Mouse (Mus musculus) embryonic facial prominence, embryonic 14.5 days (tissue): Measurements from ENCODE around the gene Bdkrb2. TPM values are rescaled to one million over a fixed set of nuclear protein-coding genes. Genes with fewer than 3 reads are reported as not detected.
A peak's percentile ranks its signal among the peaks of the same experiment; 100 is the strongest.

Source experiments
- ATAC-seq: fragments of 200-750 bp; cut with Nextera tagmentation; 2 replicates; pipeline ENCODE4 v1.8.0; 2017; ENCODE audit warnings: low read depth, moderate number of reproducible peaks, moderate TSS enrichment
- DNase-seq: peaks from one replicate; pipeline ENCODE4 v3.0.0-alpha.2; 2015; ENCODE audit warnings: low spot score
- H3K27ac ChIP-seq: fragments of 300-500 bp; sonication (generic); replicated peaks from 2 replicates; pipeline ENCODE4 v1.5.1; 2014; ENCODE audit warnings: low read depth, mild to moderate bottlenecking, low read length, moderate library complexity
- H3K27me3 ChIP-seq: fragments of 300-500 bp; sonication (generic); replicated peaks from 2 replicates; pipeline ENCODE4 v1.6.1; 2014; ENCODE audit warnings: low read length; ENCODE audit not compliant: control insufficient read depth, insufficient read depth
- H3K36me3 ChIP-seq: fragments of 300-500 bp; sonication (generic); 2 replicates; pipeline ENCODE4 v1.6.1; 2014; ENCODE audit warnings: low read length, mixed read lengths; ENCODE audit not compliant: control insufficient read depth, insufficient read depth
- H3K4me1 ChIP-seq: fragments of 300-500 bp; sonication (generic); 2 replicates; pipeline ENCODE4 v1.6.1; 2014; ENCODE audit warnings: antibody characterized with exemption, low read length; ENCODE audit not compliant: control insufficient read depth, insufficient read depth
- H3K4me2 ChIP-seq: fragments of 300-500 bp; sonication (generic); 2 replicates; pipeline ENCODE4 v1.6.1; 2014; ENCODE audit warnings: low read depth, mild to moderate bottlenecking, low read length, moderate library complexity, mixed read lengths
- H3K4me3 ChIP-seq: fragments of 300-500 bp; sonication (generic); 2 replicates; pipeline ENCODE4 v1.5.1; 2014; ENCODE audit warnings: low read depth, mild to moderate bottlenecking, low read length
- H3K9ac ChIP-seq: fragments of 300-500 bp; sonication (generic); 2 replicates; pipeline ENCODE4 v1.6.1; 2014; ENCODE audit warnings: low read depth, mild to moderate bottlenecking, low read length, moderate library complexity, mixed read lengths
- H3K9me3 ChIP-seq: fragments of 300-500 bp; sonication (generic); 2 replicates; pipeline ENCODE4 v1.6.1; 2016; ENCODE audit warnings: low read length; ENCODE audit not compliant: control insufficient read depth
- WGBS: fragments of 180-500 bp; shearing (Covaris S2); extraction: QIAGEN DNeasy Blood & Tissue Kit; methylation state at CpG from one replicate; pipeline ENCODE4 v1.1.7; 2014; 5-methylcytosine and 5-hydroxymethylcytosine counted together
- polyA plus RNA-seq: library from polyadenylated mRNA; unstranded; fragments of >200 nt; fragmentation: Nextera tagmentation; extraction: Ambion mirVana; gene quantifications from 2 replicates; pipeline ENCODE4 v1.2.1, GENCODE M21; 2014

Bdkrb2 gene
- polyA plus RNA-seq, 1 experiment from 2014 or later, result 1.0 TPM

DNA sequence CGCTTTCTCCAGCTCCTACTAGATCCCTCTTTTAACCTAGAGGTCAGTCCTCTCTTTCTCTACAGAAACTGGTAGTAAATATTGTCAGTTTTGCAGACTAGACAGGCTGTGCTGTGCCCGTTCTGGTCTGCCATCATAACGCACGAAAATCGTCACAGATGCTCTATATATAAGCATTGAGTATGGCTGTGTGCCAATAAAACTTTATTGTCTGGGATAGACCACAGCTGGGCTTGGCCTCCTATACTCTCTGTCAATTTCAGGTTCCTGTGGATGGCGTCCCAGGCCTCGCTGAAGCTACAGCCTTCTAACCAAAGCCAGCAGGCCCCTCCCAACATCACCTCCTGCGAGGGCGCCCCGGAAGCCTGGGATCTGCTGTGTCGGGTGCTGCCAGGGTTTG, 40.9 kb downstream of the Bdkrb2 start:
- Histone ChIP-seq H3K27ac (no peak overlapping the region), H3K36me3 (no peaks in the 10 kb centered on the region), H3K9ac (no peak overlapping the region), H3K27me3 (no peaks in the 10 kb centered on the region), H3K4me3 (no peak overlapping the region), H3K4me1 (peaks cover 5% of the 10 kb centered on the region), H3K9me3 (no peaks in the 10 kb centered on the region), H3K4me2 (no peak overlapping the region)
- ATAC-seq, result no peak
- WGBS, result 86% methylated on average over 11 of the region's 11 CpGs
- no peak for DNase-seq

- no peak for DNase-seq
Measured at GRCm38 (mm10) chr12:105605212-105605611, 42.2 kb downstream of the Bdkrb2 start.

DNA sequence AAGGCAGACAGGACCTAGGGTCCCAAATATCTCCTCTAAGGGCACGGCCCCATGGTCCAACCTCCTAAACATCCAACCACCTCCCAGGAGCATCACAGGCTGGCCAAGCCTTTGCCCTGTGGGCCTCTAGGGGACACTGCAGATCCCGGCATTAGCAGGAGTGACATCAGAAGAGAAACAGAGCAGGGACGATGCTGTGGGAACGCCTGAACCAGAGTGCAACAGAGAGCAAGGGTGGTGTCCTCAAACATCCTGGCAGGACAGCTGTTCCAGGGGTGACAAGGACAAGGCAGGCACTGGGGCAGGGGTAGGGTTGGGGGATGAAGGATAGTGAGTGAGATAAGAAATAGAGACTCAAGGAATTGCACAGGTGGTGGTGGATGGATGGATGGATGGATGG, 43.9 kb downstream of the Bdkrb2 start:
- no peaks in the 10 kb centered on the region for H3K9me3 ChIP-seq
- H3K9ac ChIP-seq, result no peak overlapping the region
- no peaks in the 10 kb centered on the region for H3K36me3 ChIP-seq
- 74% methylated on average over 4 of the region's 4 CpGs for WGBS
- no peak overlapping the region for H3K4me3 ChIP-seq
- ATAC-seq, result no peak
- no peak for DNase-seq
- no peak overlapping the region for H3K4me2 ChIP-seq
- H3K27me3 ChIP-seq, result no peaks in the 10 kb centered on the region
- no peak overlapping the region for H3K27ac ChIP-seq
- no peaks in the 10 kb centered on the region; the same call in 1 of the 2 replicates for H3K4me1 ChIP-seq

More at GRCm38 (mm10) chr12:105605212-105605611, 42.2 kb downstream of the Bdkrb2 start:
- no peaks in the 10 kb centered on the region for H3K36me3 ChIP-seq
- H3K4me1 ChIP-seq, result no peaks in the 10 kb centered on the region; the same call in 1 of the 2 replicates
- no peak overlapping the region for H3K9ac ChIP-seq
- H3K4me3 ChIP-seq, result no peak overlapping the region
- WGBS, result 22% methylated on average over 8 of the region's 8 CpGs
- H3K9me3 ChIP-seq, result no peaks in the 10 kb centered on the region
- H3K4me2 ChIP-seq, result no peak overlapping the region
- no peak overlapping the region for H3K27ac ChIP-seq
- ATAC-seq, result no peak
- H3K27me3 ChIP-seq, result no peaks in the 10 kb centered on the region

- Histone ChIP-seq H3K27ac (no peak overlapping the region), H3K9me3 (no peaks in the 10 kb centered on the region), H3K4me1 (no peaks in the 10 kb centered on the region), H3K27me3 (no peaks in the 10 kb centered on the region), H3K4me2 (no peak overlapping the region), H3K9ac (no peak overlapping the region), H3K36me3 (peaks cover 18% of the 10 kb centered on the region), H3K4me3 (no peak overlapping the region)
- WGBS, result 85% methylated on average over 2 of the region's 2 CpGs
- no peak for DNase-seq
- ATAC-seq, result no peak
Measured at GRCm38 (mm10) chr12:105611045-105611444, 48.0 kb downstream of the Bdkrb2 start.

GRCm38 (mm10) chr12:105611748-105612147, 48.7 kb downstream of the Bdkrb2 start:
- H3K9me3 ChIP-seq, result no peaks in the 10 kb centered on the region
- H3K9ac ChIP-seq, result no peak overlapping the region
- H3K27me3 ChIP-seq, result no peaks in the 10 kb centered on the region
- no peak overlapping the region for H3K4me3 ChIP-seq
- H3K4me1 ChIP-seq, result no peaks in the 10 kb centered on the region
- peak; percentile 79 for ATAC-seq
- DNase-seq, result peak; percentile 90
- 15% methylated on average over 7 of the region's 7 CpGs for WGBS
- no peak overlapping the region for H3K27ac ChIP-seq
- peaks cover 25% of the 10 kb centered on the region for H3K36me3 ChIP-seq
- H3K4me2 ChIP-seq, result no peak overlapping the region

DNA sequence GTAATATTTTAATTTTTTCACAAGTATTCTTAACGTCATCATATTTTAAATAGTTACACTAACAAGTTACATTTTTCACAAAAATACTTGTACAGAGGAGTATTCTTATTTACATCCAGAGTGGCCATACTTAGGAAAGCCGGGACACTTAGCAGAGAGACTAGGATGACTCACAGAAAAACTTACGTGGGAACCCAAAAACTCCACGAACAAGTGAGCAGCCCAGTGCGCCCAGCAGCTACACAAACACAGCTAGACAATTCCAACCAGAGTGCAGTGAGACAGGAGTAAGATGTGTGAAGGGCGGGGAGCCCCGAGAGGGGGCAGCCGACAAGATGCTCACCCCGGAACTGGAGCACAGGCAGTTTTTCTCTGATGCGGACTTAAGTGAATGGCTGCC, 50.5 kb downstream of the Bdkrb2 start:
- ATAC-seq, result no peak
- H3K9me3 ChIP-seq, result no peaks in the 10 kb centered on the region
- H3K27ac ChIP-seq, result no peak overlapping the region
- no peak overlapping the region for H3K4me3 ChIP-seq
- peaks cover 43% of the 10 kb centered on the region for H3K36me3 ChIP-seq
- DNase-seq, result no peak
- H3K9ac ChIP-seq, result no peak overlapping the region
- H3K4me2 ChIP-seq, result no peak overlapping the region
- H3K27me3 ChIP-seq, result no peaks in the 10 kb centered on the region
- H3K4me1 ChIP-seq, result no peaks in the 10 kb centered on the region
- 90% methylated on average over 10 of the region's 10 CpGs for WGBS

- DNase-seq (no peak), ATAC-seq (no peak)
- no peak overlapping the region for H3K4me2 ChIP-seq
- no peak overlapping the region for H3K4me3 ChIP-seq
- no peaks in the 10 kb centered on the region for H3K4me1 ChIP-seq
- no peak overlapping the region for H3K9ac ChIP-seq
- H3K36me3 ChIP-seq, result peaks cover 81% of the 10 kb centered on the region
- no peak overlapping the region for H3K27ac ChIP-seq
- WGBS, result 96% methylated on average over 7 of the region's 7 CpGs
- no peaks in the 10 kb centered on the region for H3K9me3 ChIP-seq
- H3K27me3 ChIP-seq, result no peaks in the 10 kb centered on the region
Measured at GRCm38 (mm10) chr12:105622048-105622447, 59.0 kb downstream of the Bdkrb2 start.

GRCm38 (mm10) chr12:105622981-105623539, 60.0 kb downstream of the Bdkrb2 start:
- 84% methylated on average over 12 of the region's 12 CpGs for WGBS
- Histone ChIP-seq H3K9me3 (no peaks in the 10 kb centered on the region), H3K4me1 (no peaks in the 10 kb centered on the region), H3K4me2 (no peak overlapping the region), H3K27me3 (no peaks in the 10 kb centered on the region), H3K36me3 (peaks cover 80% of the 10 kb centered on the region), H3K27ac (no peak overlapping the region), H3K4me3 (no peak overlapping the region), H3K9ac (no peak overlapping the region)
- no peak for DNase-seq
- no peak for ATAC-seq

DNA sequence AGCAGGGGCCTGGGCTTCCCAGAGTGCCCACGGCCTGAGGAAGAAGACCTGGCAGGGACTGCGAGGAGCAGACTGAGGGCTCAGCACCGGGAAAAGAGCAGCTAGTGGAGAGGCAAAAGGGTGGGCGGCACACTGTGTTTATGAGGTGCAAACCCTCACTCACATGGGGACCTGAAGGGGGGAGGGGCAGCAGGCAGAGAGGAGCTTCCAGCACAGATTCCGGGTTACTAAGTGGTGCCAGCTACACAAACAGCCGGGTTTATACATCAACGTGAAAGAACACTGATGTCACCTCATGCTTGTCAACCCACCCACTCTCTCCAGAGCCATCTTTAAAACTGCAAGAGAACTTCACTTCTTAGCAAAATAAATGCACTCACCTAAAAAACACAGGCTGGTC, 62.8 kb downstream of the Bdkrb2 start:
- H3K36me3 ChIP-seq, result peaks cover 65% of the 10 kb centered on the region
- no peak overlapping the region for H3K27ac ChIP-seq

More for the DNA sequence above, 62.8 kb downstream of the Bdkrb2 start:
- Histone ChIP-seq H3K4me1 (no peaks in the 10 kb centered on the region), H3K27me3 (no peaks in the 10 kb centered on the region), H3K9me3 (no peaks in the 10 kb centered on the region), H3K4me3 (no peak overlapping the region), H3K4me2 (no peak overlapping the region), H3K9ac (no peak overlapping the region)
- no peak for ATAC-seq
- no peak for DNase-seq
- WGBS, result 57% methylated on average over 7 of the region's 7 CpGs
